Mouse (Mus musculus): ENCODE measurements around the gene Speer4b. TPM values are rescaled to one million over a fixed set of nuclear protein-coding genes. Genes with fewer than 3 reads are reported as not detected.
A peak's percentile ranks its signal among the peaks of the same experiment; 100 is the strongest.
"Not testable (repeated sequence)": the region's sequence is repeated elsewhere in the genome, so short reads cannot be mapped to it uniquely, and the experiment has no call there.

Speer4b gene
- total RNA-seq (2021): not detected
- long read RNA-seq, experiment 1: 0 reads
- long read RNA-seq, experiment 2: 0 reads

DNA sequence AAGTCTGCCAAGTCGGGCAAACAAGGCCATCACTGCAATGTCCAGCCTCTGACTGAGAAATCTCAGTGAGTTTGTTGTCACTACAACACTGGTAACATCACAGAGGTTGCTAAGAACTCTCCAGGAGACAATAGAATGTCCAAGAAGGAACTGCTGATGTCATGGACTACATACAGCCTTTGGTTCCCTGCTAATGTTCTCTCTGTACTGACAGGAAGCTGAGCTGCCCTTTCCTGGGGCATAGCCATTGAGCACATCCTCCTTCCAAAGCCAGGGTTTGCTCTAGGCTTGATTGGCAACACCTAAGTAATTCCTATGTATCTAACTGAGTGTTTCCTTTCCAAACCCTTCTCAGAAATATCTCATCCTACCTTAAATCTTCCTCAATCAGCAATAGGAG, at the start of gene Speer4b:
Gene Speer4b, minus strand, starts transcription at position 101 of the 400 bp plus-strand sequence.
- not testable (repeated sequence) for DNase-seq

DNA sequence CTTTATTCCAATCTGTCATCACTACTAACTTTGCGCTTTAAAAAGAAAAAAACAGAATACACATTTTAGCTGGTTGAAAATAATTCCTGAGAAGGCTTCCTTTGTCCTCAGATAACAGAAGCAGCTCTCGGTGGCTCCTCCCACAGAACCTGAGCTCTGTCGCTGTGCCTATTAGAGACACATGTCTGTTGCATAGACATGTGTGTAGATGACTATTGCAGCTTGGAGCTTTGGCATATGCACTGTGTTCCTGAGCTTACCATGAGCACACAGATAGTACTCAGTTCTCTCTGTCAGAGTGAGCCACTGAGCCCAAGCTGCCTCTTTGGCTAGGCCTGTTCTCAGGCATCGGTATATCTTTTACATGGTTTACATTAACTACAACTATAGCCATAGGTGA, 48.1 kb upstream of the Speer4b start:
- DNase-seq: no peak

DNA sequence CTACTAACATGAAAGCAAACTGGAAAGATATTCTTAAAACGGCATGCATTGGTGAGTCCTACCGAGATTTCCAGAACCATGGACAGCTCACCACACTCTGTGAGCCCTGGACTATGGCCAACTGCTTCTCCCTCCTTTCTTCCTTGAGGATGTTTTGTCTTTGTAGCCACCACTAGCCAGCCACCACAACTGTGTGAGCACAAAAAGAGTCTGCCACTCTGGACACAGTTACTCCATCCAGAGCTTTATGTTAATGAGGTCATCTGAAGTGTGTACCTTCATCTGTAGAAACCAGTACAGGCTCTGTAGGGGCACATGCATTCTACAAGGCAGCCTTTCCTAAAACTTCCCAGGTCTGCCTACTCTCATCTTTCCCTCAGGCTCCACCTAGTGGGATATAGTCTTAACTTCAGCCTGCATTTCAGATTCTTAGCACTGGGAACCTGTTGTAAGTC, 43.6 kb upstream of the Speer4b start:
- peak; percentile 40 for DNase-seq

GRCm38 (mm10) chr5:27526906-27527305, 25.7 kb upstream of the Speer4b start:
- DNase-seq: no peak

GRCm38 (mm10) chr5:27518716-27519115, 17.5 kb upstream of the Speer4b start:
- no peak for DNase-seq

DNA sequence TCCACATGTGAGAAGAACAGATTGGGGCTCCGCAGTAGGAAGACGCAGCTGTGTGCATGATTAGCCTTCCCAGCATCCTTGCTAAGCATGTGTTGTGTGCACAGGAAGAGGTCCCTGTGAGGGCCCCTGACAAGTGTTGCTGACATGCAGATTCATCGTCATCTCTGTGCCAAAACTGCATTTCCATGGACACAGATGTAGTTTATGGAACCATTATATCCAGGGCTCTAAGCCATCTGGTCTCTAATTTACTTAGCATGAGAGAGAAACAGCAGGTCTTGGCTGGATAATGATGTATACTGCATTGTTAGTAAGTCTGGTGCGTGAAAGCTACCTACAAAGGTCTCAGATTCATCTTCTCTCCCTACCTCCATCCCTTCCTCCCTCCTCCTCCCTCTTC, 10.3 kb downstream of the Speer4b start:
- no peak for DNase-seq

DNA sequence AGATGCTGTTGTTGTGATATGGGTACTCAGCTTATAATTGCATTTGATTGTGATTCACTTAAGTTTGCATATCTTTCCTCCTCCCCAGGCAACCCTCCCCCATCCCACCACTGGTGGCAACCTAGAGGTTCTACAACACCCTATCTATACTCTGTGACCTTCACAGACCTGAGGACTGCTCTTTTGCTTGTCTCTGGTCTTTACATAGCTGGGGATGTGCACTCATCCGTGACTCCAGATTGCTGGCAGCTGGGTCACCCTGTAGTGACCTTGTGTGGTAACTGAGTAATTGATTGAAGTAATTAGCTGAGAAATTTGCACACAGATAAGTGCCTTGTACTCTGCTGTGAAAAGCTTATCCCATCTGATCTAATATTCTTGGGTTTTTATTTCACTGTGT, 15.1 kb downstream of the Speer4b start:
- DNase-seq: no peak

DNA sequence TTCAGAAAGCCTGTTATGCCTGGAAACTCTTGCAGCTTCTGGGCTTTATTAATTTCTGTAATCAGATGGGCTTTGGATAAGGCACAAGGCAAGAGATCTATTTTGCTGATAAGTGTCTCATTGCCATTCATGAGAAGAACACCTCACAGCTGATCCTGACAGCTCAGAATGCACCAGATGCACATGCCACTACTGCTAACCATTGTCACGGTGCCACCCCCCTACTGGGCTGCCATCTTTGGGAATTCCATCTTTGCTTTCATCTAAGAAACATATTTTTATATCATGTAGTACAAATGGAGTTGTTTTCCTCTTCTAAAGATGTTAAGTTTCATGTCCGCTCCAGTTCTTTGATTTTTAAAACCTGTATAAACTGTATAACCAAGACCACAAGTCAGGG, 19.5 kb downstream of the Speer4b start:
- no peak for DNase-seq

GRCm38 (mm10) chr5:27474964-27475465, 26.2 kb downstream of the Speer4b start:
- DNase-seq: no peak

- no peak for DNase-seq
Observed at GRCm38 (mm10) chr5:27457686-27458085, 43.6 kb downstream of the Speer4b start.

DNA sequence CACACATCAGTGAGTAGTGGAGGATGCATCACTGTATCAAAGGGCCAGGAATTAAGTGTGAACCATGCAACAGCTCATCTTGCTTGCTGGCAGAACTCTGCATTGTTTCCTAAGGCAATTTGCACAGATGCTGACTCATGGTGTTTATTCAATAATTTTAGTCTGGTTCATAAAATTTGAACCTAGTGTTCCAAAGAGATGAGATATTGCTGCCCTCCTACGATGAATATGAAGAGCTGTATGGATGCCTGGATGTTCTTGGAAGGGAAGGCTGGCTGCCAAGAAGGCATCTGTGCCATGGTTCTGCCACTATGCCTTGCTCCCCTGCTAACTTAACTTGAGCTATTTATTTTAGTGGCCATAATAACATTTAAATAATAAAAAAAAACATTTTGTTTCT, 44.3 kb downstream of the Speer4b start:
- DNase-seq: no peak

DNA sequence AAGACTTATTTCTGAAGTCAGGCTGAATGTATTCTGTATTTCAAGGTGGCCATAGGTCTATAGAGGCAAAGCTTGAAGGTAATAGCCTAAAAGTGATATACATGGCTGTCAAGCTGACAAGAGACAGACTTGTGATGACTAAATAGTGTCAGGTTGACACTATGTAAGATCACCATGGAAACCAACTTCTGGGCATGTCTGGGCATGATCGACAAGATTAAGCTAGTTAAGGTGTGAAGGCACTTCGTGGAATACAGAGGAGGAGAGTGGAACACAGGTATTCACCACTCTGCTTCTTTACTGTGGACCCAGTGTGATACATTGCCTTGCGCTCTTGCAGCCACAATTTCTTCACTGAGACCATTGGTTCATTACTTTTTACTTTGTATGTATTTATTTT, 46.9 kb downstream of the Speer4b start:
- DNase-seq: no peak

GRCm38 (mm10) chr5:27453201-27453845, 47.9 kb downstream of the Speer4b start:
- no peak for DNase-seq
